Mouse (Mus musculus) cortical plate, adult 2 months (tissue): Measurements from ENCODE around the gene Morn5.

Experiments
- CTCF ChIP-seq: fragments of 200-500 bp; IDR thresholded peaks from 2 replicates; pipeline ENCODE4 v1.5.1; 2011; ENCODE audit warnings: mild to moderate bottlenecking, control low read depth, low read length; ENCODE audit not compliant: insufficient read depth; ENCODE audit errors: extremely low read depth
- POLR2A ChIP-seq: fragments of 200-500 bp; IDR thresholded peaks from 2 replicates; pipeline ENCODE4 v1.6.1; 2011; ENCODE audit warnings: mild to moderate bottlenecking, low read length, control low read depth; ENCODE audit not compliant: insufficient read depth; ENCODE audit errors: extremely low read depth

- TF ChIP-seq CTCF (no peak), POLR2A (no peak)
Observed at GRCm38 (mm10) chr2:36075210-36075609, 26.0 kb downstream of the Morn5 start.
